Mouse (Mus musculus) CH12.LX (cell line): ENCODE data around the gene Abhd14b. TPM values are rescaled to one million over a fixed set of nuclear protein-coding genes. Genes with fewer than 3 reads are reported as not detected.

ENCODE experiments used
- DNase-seq: peaks from one replicate; pipeline ENCODE4 v3.0.0-alpha.2; 2013; ENCODE audit errors: extremely low read depth
- H3K27ac ChIP-seq: 2 replicates; pipeline ENCODE4 v1.5.1; 2012; ENCODE audit warnings: low read depth, mild to moderate bottlenecking, control low read depth, moderate library complexity; ENCODE audit not compliant: insufficient read depth
- H3K27me3 ChIP-seq: replicated peaks from 2 replicates; pipeline ENCODE3; 2012; ENCODE audit warnings: inconsistent platforms
- H3K36me3 ChIP-seq, 2 experiments: replicated peaks in 1 of 2; 2 replicates each; pipeline versions ENCODE3 to v1.6.1; 2012; ENCODE audit warnings: inconsistent platforms in 1 of 2, low read length in 1 of 2, mild to moderate bottlenecking in 1 of 2, mixed read lengths in 1 of 2, moderate library complexity in 1 of 2; ENCODE audit not compliant: control insufficient read depth in 1 of 2, insufficient read depth in 1 of 2
- H3K4me1 ChIP-seq, 2 experiments: 2 replicates each; pipeline ENCODE4 v1.6.1; 2012; ENCODE audit warnings: inconsistent platforms in 1 of 2, moderate library complexity in 1 of 2; ENCODE audit not compliant: insufficient read depth in 2 of 2, control insufficient read depth in 1 of 2
- H3K4me2 ChIP-seq: 2 replicates; pipeline ENCODE4 v1.6.1; 2012; ENCODE audit warnings: low read depth, mild to moderate bottlenecking, control low read depth; ENCODE audit not compliant: poor library complexity, insufficient read depth, severe bottlenecking
- H3K4me3 ChIP-seq, 3 experiments: fragments of 150-350 bp in 1 of 3; sonication (generic) in 1 of 3; replicated peaks in 1 of 3; 2 replicates each; pipeline versions ENCODE3 to v1.5.1; 2011 to 2012; ENCODE audit warnings: low read depth in 2 of 3, low read length in 2 of 3, mild to moderate bottlenecking in 2 of 3, moderate library complexity in 2 of 3, control low read depth in 1 of 3, improper control_type of control experiment in 1 of 3, inconsistent platforms in 1 of 3, mixed read lengths in 1 of 3; ENCODE audit not compliant: poor library complexity in 1 of 3
- H3K79me2 ChIP-seq: replicated peaks from 2 replicates; pipeline ENCODE4 v1.6.1; 2012; ENCODE audit warnings: mild to moderate bottlenecking, moderate library complexity; ENCODE audit not compliant: control insufficient read depth, poor library complexity, insufficient read depth, severe bottlenecking; ENCODE audit errors: extremely low read depth
- H3K9ac ChIP-seq: 2 replicates; pipeline ENCODE4 v1.6.1; 2012; ENCODE audit warnings: low read depth, mild to moderate bottlenecking, control low read depth, moderate library complexity; ENCODE audit not compliant: insufficient read depth
- H3K9me3 ChIP-seq: replicated peaks from 2 replicates; pipeline ENCODE3; 2012; ENCODE audit warnings: low read length, inconsistent platforms, mixed read lengths
- BHLHE40 ChIP-seq: IDR thresholded peaks from 2 replicates; pipeline ENCODE4 v1.6.1; 2011; ENCODE audit warnings: mild to moderate bottlenecking, low read depth, low read length, improper control_type of control experiment
- CHD1 ChIP-seq: IDR thresholded peaks from 2 replicates; pipeline ENCODE4 v1.6.1; 2012; ENCODE audit warnings: low read depth, low read length, improper control_type of control experiment, inconsistent platforms
- CTCF ChIP-seq, 2 experiments: IDR thresholded peaks in 1 of 2; conservative IDR thresholded peaks in 1 of 2; 2 replicates each; pipeline ENCODE4 v1.5.1; 2011 to 2012; ENCODE audit warnings: low read depth in 2 of 2, low read length in 2 of 2, improper control_type of control experiment in 1 of 2, inconsistent platforms in 1 of 2, mild to moderate bottlenecking in 1 of 2, moderate library complexity in 1 of 2
- ELF1 ChIP-seq: IDR thresholded peaks from 2 replicates; pipeline ENCODE4 v1.6.1; 2014; ENCODE audit warnings: low read depth, mild to moderate bottlenecking, inconsistent platforms, low read length, improper control_type of control experiment
- ETS1 ChIP-seq: conservative IDR thresholded peaks from 2 replicates; pipeline ENCODE4 v1.6.1; 2012; ENCODE audit warnings: low read depth, mild to moderate bottlenecking, inconsistent platforms, low read length, improper control_type of control experiment, moderate library complexity
- HCFC1 ChIP-seq: IDR thresholded peaks from 2 replicates; pipeline ENCODE4 v1.6.1; 2012; ENCODE audit warnings: low read depth, mild to moderate bottlenecking, inconsistent platforms, low read length, improper control_type of control experiment
- IRF4 ChIP-seq: IDR thresholded peaks from 2 replicates; pipeline ENCODE4 v1.6.1; 2014; ENCODE audit warnings: low read depth, mild to moderate bottlenecking, inconsistent platforms, low read length, improper control_type of control experiment
- JUN ChIP-seq: IDR thresholded peaks from 2 replicates; pipeline ENCODE4 v1.6.1; 2011; ENCODE audit warnings: low read depth, mild to moderate bottlenecking, low read length, improper control_type of control experiment, moderate library complexity; ENCODE audit not compliant: insufficient read depth
- JUND ChIP-seq: conservative IDR thresholded peaks from 2 replicates; pipeline ENCODE4 v1.6.1; 2011; ENCODE audit warnings: low read depth, low read length, improper control_type of control experiment
- KAT2A ChIP-seq: IDR thresholded peaks from 2 replicates; pipeline ENCODE4 v1.6.1; 2012; ENCODE audit warnings: low read length, improper control_type of control experiment, inconsistent platforms; ENCODE audit not compliant: insufficient replicate concordance
- MAFK ChIP-seq: IDR thresholded peaks from 2 replicates; pipeline ENCODE4 v1.6.1; 2011; ENCODE audit warnings: low read length, improper control_type of control experiment; ENCODE audit not compliant: insufficient replicate concordance
- MEF2A ChIP-seq: IDR thresholded peaks from 2 replicates; pipeline ENCODE4 v1.6.1; 2014; ENCODE audit warnings: low read depth, mild to moderate bottlenecking, inconsistent platforms, low read length, improper control_type of control experiment, borderline replicate concordance
- NELFE ChIP-seq: IDR thresholded peaks from 2 replicates; pipeline ENCODE4 v1.6.1; 2011; ENCODE audit warnings: low read depth, low read length, improper control_type of control experiment
- NRF1 ChIP-seq: IDR thresholded peaks from 2 replicates; pipeline ENCODE4 v1.6.1; 2014; ENCODE audit warnings: low read depth, mild to moderate bottlenecking, inconsistent platforms, low read length, improper control_type of control experiment, moderate library complexity
- PAX5 ChIP-seq: IDR thresholded peaks from 2 replicates; pipeline ENCODE4 v1.6.1; 2012; ENCODE audit warnings: low read length, inconsistent platforms, mixed read lengths
- POLR2A ChIP-seq: IDR thresholded peaks from 2 replicates; pipeline ENCODE4 v1.6.1; 2011; ENCODE audit warnings: low read depth, mild to moderate bottlenecking, improper control_type of control experiment, low read length
- RAD21 ChIP-seq: IDR thresholded peaks from 2 replicates; pipeline ENCODE4 v1.6.1; 2011; ENCODE audit warnings: low read depth, mild to moderate bottlenecking, low read length, improper control_type of control experiment, moderate library complexity
- SIN3A ChIP-seq: IDR thresholded peaks from 2 replicates; pipeline ENCODE4 v1.6.1; 2012; ENCODE audit warnings: low read length, improper control_type of control experiment, inconsistent platforms
- SMC3 ChIP-seq: IDR thresholded peaks from 2 replicates; pipeline ENCODE4 v1.6.1; 2011; ENCODE audit warnings: low read depth, low read length, improper control_type of control experiment
- TBP ChIP-seq: conservative IDR thresholded peaks from 2 replicates; pipeline ENCODE4 v1.6.1; 2011; ENCODE audit warnings: low read depth, low read length, improper control_type of control experiment
- USF1 ChIP-seq: IDR thresholded peaks from 2 replicates; pipeline ENCODE4 v1.6.1; 2014; ENCODE audit warnings: low read depth, mild to moderate bottlenecking, inconsistent platforms, low read length, improper control_type of control experiment
- USF2 ChIP-seq: conservative IDR thresholded peaks from 2 replicates; pipeline ENCODE4 v1.6.1; 2011; ENCODE audit warnings: low read depth, low read length, improper control_type of control experiment
- ZMIZ1 ChIP-seq: IDR thresholded peaks from 2 replicates; pipeline ENCODE4 v1.6.1; 2012; ENCODE audit warnings: low read depth, mild to moderate bottlenecking, inconsistent platforms, low read length, improper control_type of control experiment
- dilution Hi-C: fragments of 300-500 bp; cut with MboI; formaldehyde crosslinking; loops from 2 replicates; pipeline ENCODE4 v1.14.3; 2020; ENCODE audit warnings: low sequenced_read_pairs; ENCODE audit not compliant: extremely low pct_unique_long_range_greater_than_20kb, extremely low pct_ligation_motif_present
- in situ Hi-C: fragments of 300-500 bp; cut with MboI; formaldehyde crosslinking; loops from 3 replicates; pipeline ENCODE4 v1.14.3; 2019; ENCODE audit warnings: low sequenced_read_pairs, low pct_ligation_motif_present, low pct_unique_long_range_greater_than_20kb, mixed read lengths
- polyA plus RNA-seq: library from polyadenylated mRNA; unstranded; fragments of >175 nt; gene quantifications from 2 replicates; pipeline ENCODE4 v1.2.1, GENCODE M21; 2012; ENCODE audit warnings: low read depth; ENCODE audit not compliant: insufficient read length
- total RNA-seq, 2 experiments: library from RNA; depleted of rRNA; stranded (reverse); fragments of 300-350 nt in 1 of 2; fragments of >200 nt in 1 of 2; gene quantifications; 2 replicates each; pipeline ENCODE4 v1.2.3; 2012 to 2014

The Abhd14b gene
- total and polyA plus RNA-seq, 3 experiments = 2.9 to 5.4 (median 5.3) TPM

DNA sequence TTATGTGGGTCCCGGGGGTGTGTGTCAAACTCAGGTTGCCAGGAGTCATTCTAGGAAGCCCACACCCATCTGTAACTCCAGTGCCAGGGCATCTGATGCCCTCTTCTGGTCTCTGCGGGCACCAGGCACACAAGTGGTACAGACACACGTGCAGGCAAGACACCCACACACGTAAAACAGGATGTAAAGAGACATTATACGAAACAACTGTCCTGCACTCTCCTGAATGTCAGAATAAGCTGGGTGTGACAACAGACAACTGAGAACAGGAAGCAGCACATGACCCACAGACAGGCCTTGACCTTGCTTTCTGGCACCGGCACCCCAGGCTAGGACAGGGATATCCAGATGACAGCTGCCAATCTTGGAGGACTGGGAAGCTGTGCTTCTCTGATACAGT lies 22.1 kb downstream of the Abhd14b start:
- dilution Hi-C loops (no loop called here), in situ Hi-C loops (no loop called here)
- H3K36me3 ChIP-seq = peaks cover 16 to 58% of the 10 kb centered on the region in 2 experiments
- no peak overlapping the region for H3K27ac ChIP-seq
- H3K9me3 ChIP-seq = peaks cover 16% of the 10 kb centered on the region
- no peaks in the 10 kb centered on the region for H3K79me2 ChIP-seq
- peaks cover 0 to 23% of the 10 kb centered on the region in 2 experiments; a peak in 3 of 4 replicates for H3K4me1 ChIP-seq
- no peak overlapping the region for H3K4me3 ChIP-seq
- no peaks in the 10 kb centered on the region for H3K27me3 ChIP-seq
- no peak overlapping the region for H3K4me2 ChIP-seq
- H3K9ac ChIP-seq = no peak overlapping the region
- TF ChIP-seq MAFK (no peak), CHD1 (no peak), ZMIZ1 (no peak), TBP (no peak), JUND (no peak), KAT2A (no peak), RAD21 (peak; percentile 24), BHLHE40 (peak; percentile 60; the same call in 1 of the 2 replicates), CTCF (conservative IDR thresholded peaks at IDR 0.05 in 1 of 2, IDR thresholded peaks at IDR 0.05 in 1 of 2; ENCODE audit: low read depth in 2 of 2, low read length in 2 of 2) (peak in 1 of 2 experiments; percentile 44; a peak in 2 of 4 replicates)
- TF ChIP-seq, all 38 proteins: peak for 3
- DNase-seq = no peak

GRCm38 (mm10) chr9:106469776-106470175 lies 22.5 kb downstream of the Abhd14b start:
- no peak overlapping the region for H3K9ac ChIP-seq
- dilution Hi-C loops (no loop called here), in situ Hi-C loops (no loop called here)
- DNase-seq = no peak
- H3K4me2 ChIP-seq = no peak overlapping the region
- H3K36me3 ChIP-seq = peaks cover 12 to 53% of the 10 kb centered on the region in 2 experiments
- no peak overlapping the region for H3K4me3 ChIP-seq
- peaks cover 12% of the 10 kb centered on the region for H3K9me3 ChIP-seq
- no peak overlapping the region for H3K27ac ChIP-seq
- peaks cover 0 to 26% of the 10 kb centered on the region in 2 experiments; a peak in 3 of 4 replicates for H3K4me1 ChIP-seq
- H3K27me3 ChIP-seq = no peaks in the 10 kb centered on the region
- no peaks in the 10 kb centered on the region for H3K79me2 ChIP-seq
- TF ChIP-seq ELF1 (no peak), BHLHE40 (no peak), IRF4 (no peak), HCFC1 (no peak), SMC3 (no peak), NRF1 (no peak), NELFE (no peak), SIN3A (no peak), ETS1 (no peak), JUN (no peak), CHD1 (no peak), USF2 (no peak), POLR2A (no peak), USF1 (no peak), ZMIZ1 (no peak), KAT2A (no peak), PAX5 (no peak), MEF2A (no peak)
